Mouse (Mus musculus): ENCODE data around the gene Ankdd1a. TPM values are rescaled to one million over a fixed set of nuclear protein-coding genes. Genes with fewer than 3 reads are reported as not detected.
A peak's percentile ranks its signal among the peaks of the same experiment; 100 is the strongest.

Gene Ankdd1a
- polyA plus RNA-seq, 1 experiment from 2014 or later: 0.20 TPM

DNA sequence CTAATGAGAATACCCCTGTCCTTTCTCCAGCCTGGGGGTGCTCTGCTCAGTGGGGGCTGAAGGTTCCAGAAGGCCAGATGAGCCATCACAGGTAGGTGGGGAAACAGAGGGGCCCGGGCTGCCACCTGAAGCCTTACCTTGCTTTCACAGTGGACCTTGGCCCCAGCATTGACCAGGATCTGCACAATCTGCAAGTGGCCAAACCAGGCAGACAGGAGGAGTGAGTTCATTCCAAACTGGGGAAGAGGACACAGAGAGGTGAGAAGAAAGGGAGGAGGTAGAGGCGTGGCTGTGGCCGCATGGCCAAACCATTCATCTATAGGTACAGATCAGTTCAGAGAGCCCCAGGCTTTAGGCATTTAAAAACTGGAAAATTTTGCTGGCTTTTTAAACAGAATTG lies 7.5 kb downstream of the Ankdd1a start:
- H3K36me3 ChIP-seq (ENCODE audit: control insufficient read depth, insufficient read depth, low read length): no peaks in the 10 kb centered on the region
- ATAC-seq (replicated peaks; ENCODE audit: low FRiP score): no peak
- no peaks in the 10 kb centered on the region for H3K4me1 ChIP-seq (replicated peaks; ENCODE audit: control insufficient read depth, insufficient read depth, low read length)
- no peak overlapping the region for H3K4me2 ChIP-seq (ENCODE audit: low read depth, low read length, severe bottlenecking)
- 96% methylated on average over 3 of the region's 3 CpGs for WGBS
- no peaks in the 10 kb centered on the region for H3K27me3 ChIP-seq (ENCODE audit: control insufficient read depth, insufficient read depth, low read length)
- no peak for DNase-seq (ENCODE audit: low spot score)
- H3K9me3 ChIP-seq (ENCODE audit: control insufficient read depth, low read length): no peaks in the 10 kb centered on the region
- no peak overlapping the region for H3K9ac ChIP-seq (ENCODE audit: low read length)
- no peak overlapping the region for H3K4me3 ChIP-seq (ENCODE audit: low read depth, low read length)
- H3K27ac ChIP-seq (ENCODE audit: low read depth, low read length): no peak overlapping the region

DNA sequence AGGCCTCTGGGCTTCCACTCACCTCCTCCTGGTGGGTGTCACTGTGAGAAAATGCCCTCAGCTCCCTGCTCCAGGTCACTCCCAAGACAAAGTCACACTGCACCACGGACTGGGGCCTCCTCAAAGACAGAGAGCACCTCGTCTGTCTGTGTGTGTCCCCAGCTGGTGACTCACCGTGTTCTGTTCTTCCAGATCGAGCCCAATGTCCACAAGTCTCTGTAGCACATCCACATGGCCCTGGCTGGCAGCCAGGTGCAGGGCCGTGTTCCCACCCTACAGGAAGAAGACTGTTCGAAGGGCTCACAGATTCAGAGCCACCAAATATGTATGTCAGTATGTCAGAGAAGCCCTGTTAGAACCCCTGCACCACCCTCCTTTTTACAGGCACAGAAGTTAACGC lies 11.5 kb downstream of the Ankdd1a start:
- Histone ChIP-seq H3K4me3 (ENCODE audit: low read depth, low read length) (no peak overlapping the region), H3K27me3 (ENCODE audit: control insufficient read depth, insufficient read depth, low read length) (no peaks in the 10 kb centered on the region), H3K9ac (ENCODE audit: low read length) (no peak overlapping the region), H3K36me3 (ENCODE audit: control insufficient read depth, insufficient read depth, low read length) (no peaks in the 10 kb centered on the region), H3K9me3 (ENCODE audit: control insufficient read depth, low read length) (no peaks in the 10 kb centered on the region), H3K4me1 (replicated peaks; ENCODE audit: control insufficient read depth, insufficient read depth, low read length) (no peaks in the 10 kb centered on the region), H3K4me2 (ENCODE audit: low read depth, low read length, severe bottlenecking) (no peak overlapping the region), H3K27ac (ENCODE audit: low read depth, low read length) (no peak overlapping the region)
- no peak for ATAC-seq (replicated peaks; ENCODE audit: low FRiP score)
- WGBS: 79% methylated on average over 7 of the region's 7 CpGs
- DNase-seq (ENCODE audit: low spot score): no peak

- H3K27me3 ChIP-seq (ENCODE audit: control insufficient read depth, insufficient read depth, low read length): no peaks in the 10 kb centered on the region
- WGBS: 88% methylated on average over 21 of the region's 21 CpGs
- no peaks in the 10 kb centered on the region for H3K4me1 ChIP-seq (replicated peaks; ENCODE audit: control insufficient read depth, insufficient read depth, low read length)
- H3K9me3 ChIP-seq (ENCODE audit: control insufficient read depth, low read length): no peaks in the 10 kb centered on the region
- H3K9ac ChIP-seq (ENCODE audit: low read length): no peak overlapping the region
- no peak overlapping the region for H3K4me3 ChIP-seq (ENCODE audit: low read depth, low read length)
- no peak overlapping the region for H3K27ac ChIP-seq (ENCODE audit: low read depth, low read length)
- DNase-seq (ENCODE audit: low spot score): no peak
- no peak for ATAC-seq (replicated peaks; ENCODE audit: low FRiP score)
- no peak overlapping the region for H3K4me2 ChIP-seq (ENCODE audit: low read depth, low read length, severe bottlenecking)
- H3K36me3 ChIP-seq (ENCODE audit: control insufficient read depth, insufficient read depth, low read length): no peaks in the 10 kb centered on the region
These were observed 17.1 kb downstream of the Ankdd1a start for GRCm38 (mm10) chr9:65502721-65503505.

DNA sequence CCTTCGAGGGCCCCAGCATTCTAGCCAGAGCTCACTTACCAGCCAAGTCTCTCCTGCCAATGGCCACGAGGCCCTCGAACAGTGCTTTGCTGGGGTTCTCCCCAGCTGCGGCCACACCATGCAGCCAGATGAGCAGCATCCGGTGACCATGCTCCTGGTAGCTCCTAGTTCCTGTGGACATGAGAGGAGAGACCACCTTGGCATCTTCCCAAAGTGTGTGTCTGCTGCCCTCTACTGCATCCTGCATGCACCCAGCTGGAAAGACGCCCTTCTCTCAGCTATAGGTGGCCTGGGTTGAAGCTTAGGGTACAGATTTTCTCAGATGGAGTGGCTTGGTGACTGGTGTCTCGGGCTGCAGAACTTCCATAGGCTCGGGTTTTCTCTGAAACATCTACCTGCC lies 17.8 kb downstream of the Ankdd1a start:
- H3K27ac ChIP-seq (ENCODE audit: low read depth, low read length): no peak overlapping the region
- no peaks in the 10 kb centered on the region for H3K36me3 ChIP-seq (ENCODE audit: control insufficient read depth, insufficient read depth, low read length)
- no peak overlapping the region for H3K4me2 ChIP-seq (ENCODE audit: low read depth, low read length, severe bottlenecking)
- no peaks in the 10 kb centered on the region for H3K27me3 ChIP-seq (ENCODE audit: control insufficient read depth, insufficient read depth, low read length)
- no peaks in the 10 kb centered on the region for H3K9me3 ChIP-seq (ENCODE audit: control insufficient read depth, low read length)
- H3K4me1 ChIP-seq (replicated peaks; ENCODE audit: control insufficient read depth, insufficient read depth, low read length): no peaks in the 10 kb centered on the region
- ATAC-seq (replicated peaks; ENCODE audit: low FRiP score) (no peak), DNase-seq (ENCODE audit: low spot score) (peak; percentile 58)
- no peak overlapping the region for H3K9ac ChIP-seq (ENCODE audit: low read length)
- WGBS: 65% methylated on average over 8 of the region's 8 CpGs
- no peak overlapping the region for H3K4me3 ChIP-seq (ENCODE audit: low read depth, low read length)

DNA sequence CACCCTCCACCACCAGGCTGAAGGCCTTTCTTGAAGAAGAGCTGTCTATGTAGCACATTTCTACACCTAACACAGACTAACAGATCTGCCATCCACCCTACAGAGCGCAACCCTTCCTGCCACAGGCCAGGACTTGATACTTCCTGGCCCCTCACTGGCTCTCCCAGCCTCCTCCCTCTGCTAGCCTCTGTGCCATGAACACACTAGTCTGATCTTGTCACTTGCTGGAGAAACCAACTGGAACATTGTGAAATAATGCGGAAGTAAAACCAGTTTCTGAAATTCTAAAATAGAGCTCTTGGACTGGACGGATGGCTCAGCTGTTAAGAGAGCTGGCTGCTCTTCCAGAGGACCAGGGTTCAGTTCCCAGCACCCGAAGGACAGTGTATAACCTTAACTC lies 27.1 kb downstream of the Ankdd1a start:
- H3K9ac ChIP-seq (ENCODE audit: low read length): no peak overlapping the region
- no peaks in the 10 kb centered on the region for H3K4me1 ChIP-seq (replicated peaks; ENCODE audit: control insufficient read depth, insufficient read depth, low read length)
- DNase-seq (ENCODE audit: low spot score) (no peak), ATAC-seq (replicated peaks; ENCODE audit: low FRiP score) (no peak)
- H3K4me2 ChIP-seq (ENCODE audit: low read depth, low read length, severe bottlenecking): no peak overlapping the region
- no peaks in the 10 kb centered on the region for H3K9me3 ChIP-seq (ENCODE audit: control insufficient read depth, low read length)
- no peaks in the 10 kb centered on the region for H3K27me3 ChIP-seq (ENCODE audit: control insufficient read depth, insufficient read depth, low read length)
- H3K4me3 ChIP-seq (ENCODE audit: low read depth, low read length): no peak overlapping the region
- WGBS: 92% methylated on average over 4 of the region's 4 CpGs
- H3K27ac ChIP-seq (ENCODE audit: low read depth, low read length): no peak overlapping the region
- H3K36me3 ChIP-seq (ENCODE audit: control insufficient read depth, insufficient read depth, low read length): no peaks in the 10 kb centered on the region

DNA sequence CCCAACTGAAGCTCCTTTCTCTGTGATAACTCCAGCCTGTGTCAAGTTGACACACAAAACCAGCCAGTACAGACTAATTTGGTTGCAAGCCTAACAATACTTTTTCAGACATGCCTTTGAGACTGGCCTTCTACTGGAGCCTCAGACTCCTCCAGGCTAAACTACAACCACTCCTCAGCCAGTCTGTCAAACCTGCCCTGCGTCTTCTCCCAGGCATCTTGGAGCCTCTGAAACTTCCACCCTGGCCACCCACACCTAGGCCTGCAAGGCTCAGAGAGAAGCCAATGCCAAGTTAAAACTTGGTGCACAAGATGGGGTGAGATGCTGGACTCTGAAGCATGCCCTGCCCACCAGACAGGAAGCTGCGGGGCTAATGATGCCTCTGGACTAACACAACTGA lies 27.6 kb downstream of the Ankdd1a start:
- no peak for ATAC-seq (replicated peaks; ENCODE audit: low FRiP score)
- H3K36me3 ChIP-seq (ENCODE audit: control insufficient read depth, insufficient read depth, low read length): no peaks in the 10 kb centered on the region
- 89% methylated on average over 2 of the region's 2 CpGs for WGBS

DNA sequence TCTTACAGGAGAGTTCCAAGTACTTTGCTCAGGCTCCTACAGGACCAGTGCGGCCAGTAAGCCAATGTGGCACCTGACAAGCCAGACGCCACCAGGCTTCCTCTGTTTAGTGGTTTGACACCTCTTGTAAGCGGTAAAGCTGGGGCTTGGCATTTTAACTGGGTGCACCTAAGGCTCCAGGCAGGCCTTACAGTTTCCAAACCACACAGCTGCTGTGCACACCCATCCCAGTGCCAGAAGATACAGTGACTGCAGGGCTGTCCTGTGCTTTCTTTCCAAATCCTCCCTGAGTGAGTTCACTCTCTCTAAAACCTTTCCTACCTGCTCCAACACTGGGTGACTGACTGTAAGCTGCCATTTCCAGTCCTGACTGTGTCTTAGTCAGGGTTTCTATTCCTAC lies 28.5 kb downstream of the Ankdd1a start:
- no peak overlapping the region for H3K27ac ChIP-seq (ENCODE audit: low read depth, low read length)
- 89% methylated on average over 3 of the region's 3 CpGs for WGBS
- ATAC-seq (replicated peaks; ENCODE audit: low FRiP score): no peak

More for the DNA sequence above, 27.6 kb downstream of the Ankdd1a start:
- H3K9ac ChIP-seq (ENCODE audit: low read length): no peak overlapping the region
- H3K27me3 ChIP-seq (ENCODE audit: control insufficient read depth, insufficient read depth, low read length): no peaks in the 10 kb centered on the region
- DNase-seq (ENCODE audit: low spot score): no peak
- H3K27ac ChIP-seq (ENCODE audit: low read depth, low read length): no peak overlapping the region
- no peaks in the 10 kb centered on the region for H3K9me3 ChIP-seq (ENCODE audit: control insufficient read depth, low read length)
- H3K4me2 ChIP-seq (ENCODE audit: low read depth, low read length, severe bottlenecking): no peak overlapping the region
- no peaks in the 10 kb centered on the region for H3K4me1 ChIP-seq (replicated peaks; ENCODE audit: control insufficient read depth, insufficient read depth, low read length)
- H3K4me3 ChIP-seq (ENCODE audit: low read depth, low read length): no peak overlapping the region

GRCm38 (mm10) chr9:65480071-65480470 lies 39.9 kb downstream of the Ankdd1a start:
- DNase-seq (ENCODE audit: low spot score) (no peak), ATAC-seq (replicated peaks; ENCODE audit: low FRiP score) (no peak)
- Histone ChIP-seq H3K9ac (ENCODE audit: low read length) (no peak overlapping the region), H3K4me1 (replicated peaks; ENCODE audit: control insufficient read depth, insufficient read depth, low read length) (no peaks in the 10 kb centered on the region), H3K4me3 (ENCODE audit: low read depth, low read length) (no peak overlapping the region), H3K9me3 (ENCODE audit: control insufficient read depth, low read length) (no peaks in the 10 kb centered on the region), H3K27ac (ENCODE audit: low read depth, low read length) (no peak overlapping the region), H3K4me2 (ENCODE audit: low read depth, low read length, severe bottlenecking) (no peak overlapping the region), H3K27me3 (ENCODE audit: control insufficient read depth, insufficient read depth, low read length) (no peaks in the 10 kb centered on the region), H3K36me3 (ENCODE audit: control insufficient read depth, insufficient read depth, low read length) (peaks cover 3% of the 10 kb centered on the region; the same call in 1 of the 2 replicates)
- 83% methylated on average over 5 of the region's 5 CpGs for WGBS

More for the DNA sequence above, 28.5 kb downstream of the Ankdd1a start:
- DNase-seq (ENCODE audit: low spot score): no peak
- H3K4me2 ChIP-seq (ENCODE audit: low read depth, low read length, severe bottlenecking): no peak overlapping the region
- H3K9ac ChIP-seq (ENCODE audit: low read length): no peak overlapping the region
- no peaks in the 10 kb centered on the region for H3K4me1 ChIP-seq (replicated peaks; ENCODE audit: control insufficient read depth, insufficient read depth, low read length)
- no peaks in the 10 kb centered on the region for H3K27me3 ChIP-seq (ENCODE audit: control insufficient read depth, insufficient read depth, low read length)
- no peak overlapping the region for H3K4me3 ChIP-seq (ENCODE audit: low read depth, low read length)
- H3K36me3 ChIP-seq (ENCODE audit: control insufficient read depth, insufficient read depth, low read length): no peaks in the 10 kb centered on the region
- H3K9me3 ChIP-seq (ENCODE audit: control insufficient read depth, low read length): no peaks in the 10 kb centered on the region

DNA sequence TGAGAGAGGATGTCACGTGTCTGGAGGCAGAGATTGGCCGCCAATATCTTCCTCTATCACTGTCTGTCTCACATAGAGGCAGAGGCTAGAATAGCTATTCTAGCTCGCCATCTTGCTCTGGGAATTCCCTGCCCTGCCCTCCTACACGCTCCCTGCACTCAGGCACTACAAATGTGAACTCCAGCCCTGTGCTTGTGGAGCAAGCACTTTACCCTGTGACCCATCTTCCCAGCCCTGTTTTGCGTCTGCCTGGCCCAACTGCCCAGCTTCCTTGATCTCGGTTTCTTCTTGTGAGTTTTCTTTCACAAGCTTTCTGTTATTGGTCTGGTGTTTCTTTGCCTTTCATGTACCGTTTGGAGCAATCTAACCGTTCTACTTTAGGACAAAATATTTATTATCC lies 40.8 kb downstream of the Ankdd1a start:
- H3K9me3 ChIP-seq (ENCODE audit: control insufficient read depth, low read length): no peaks in the 10 kb centered on the region
- no peaks in the 10 kb centered on the region for H3K27me3 ChIP-seq (ENCODE audit: control insufficient read depth, insufficient read depth, low read length)
- DNase-seq (ENCODE audit: low spot score) (no peak), ATAC-seq (replicated peaks; ENCODE audit: low FRiP score) (no peak)
- peaks cover 2% of the 10 kb centered on the region; the same call in 1 of the 2 replicates for H3K36me3 ChIP-seq (ENCODE audit: control insufficient read depth, insufficient read depth, low read length)
- no peak overlapping the region for H3K4me2 ChIP-seq (ENCODE audit: low read depth, low read length, severe bottlenecking)
- H3K27ac ChIP-seq (ENCODE audit: low read depth, low read length): no peak overlapping the region
- H3K4me1 ChIP-seq (replicated peaks; ENCODE audit: control insufficient read depth, insufficient read depth, low read length): no peaks in the 10 kb centered on the region
- no peak overlapping the region for H3K4me3 ChIP-seq (ENCODE audit: low read depth, low read length)
- no peak overlapping the region for H3K9ac ChIP-seq (ENCODE audit: low read length)
- 90% methylated on average over 8 of the region's 8 CpGs for WGBS
